Mouse (Mus musculus): ENCODE measurements around the gene Sos2. TPM values are rescaled to one million over a fixed set of nuclear protein-coding genes. Genes with fewer than 3 reads are reported as not detected.

The Sos2 gene
- polyA plus RNA-seq, 1 experiment from 2014 or later: 10.9 TPM

DNA sequence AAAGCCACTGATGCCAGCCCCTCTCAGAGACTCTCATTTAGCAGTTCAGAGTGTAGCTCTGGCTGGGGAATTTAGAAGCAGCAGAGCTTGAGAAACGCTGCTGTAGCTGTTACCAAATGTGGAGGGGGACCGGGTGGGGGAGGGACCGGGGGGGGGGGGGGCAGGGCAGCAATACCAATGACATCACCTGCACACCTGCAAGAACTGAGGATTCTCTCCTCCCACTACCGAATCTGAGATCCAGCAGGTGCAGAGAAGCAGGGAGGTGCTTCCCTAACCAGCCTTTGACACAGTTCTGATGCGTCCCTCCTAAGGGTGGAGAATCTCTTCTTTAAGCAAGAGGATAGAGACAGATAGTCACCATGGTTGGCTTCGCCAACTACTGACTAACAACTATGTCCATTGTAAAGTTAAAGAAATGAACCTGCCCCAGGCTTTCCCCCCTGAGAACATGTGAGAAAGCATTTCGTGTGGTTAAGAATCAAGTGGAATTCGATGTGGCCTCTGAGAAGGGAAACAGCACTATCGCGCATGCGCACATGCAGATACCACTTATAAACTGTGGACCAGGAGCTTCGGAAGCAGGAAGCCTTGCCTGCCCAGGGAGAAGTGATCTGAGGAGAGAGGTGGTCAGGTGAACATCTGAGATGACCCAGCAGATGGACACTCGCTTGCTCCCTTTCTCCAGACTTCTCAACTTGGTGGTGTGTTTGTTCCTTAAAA, 136.0 kb downstream of the Sos2 start:
- H3K9me3 ChIP-seq: no peaks in the 10 kb centered on the region
- no peaks in the 10 kb centered on the region for H3K4me1 ChIP-seq
- H3K4me2 ChIP-seq: no peak overlapping the region
- ATAC-seq (ENCODE audit: insufficient read depth, low FRiP score, low read depth): no peak
- WGBS: 73% methylated on average over 13 of the region's 13 CpGs
- H3K27me3 ChIP-seq (replicated peaks): no peaks in the 10 kb centered on the region
- H3K27ac ChIP-seq: no peak overlapping the region
- no peak overlapping the region for H3K4me3 ChIP-seq (replicated peaks)
- no peaks in the 10 kb centered on the region for H3K36me3 ChIP-seq
- no peak overlapping the region for H3K9ac ChIP-seq

DNA sequence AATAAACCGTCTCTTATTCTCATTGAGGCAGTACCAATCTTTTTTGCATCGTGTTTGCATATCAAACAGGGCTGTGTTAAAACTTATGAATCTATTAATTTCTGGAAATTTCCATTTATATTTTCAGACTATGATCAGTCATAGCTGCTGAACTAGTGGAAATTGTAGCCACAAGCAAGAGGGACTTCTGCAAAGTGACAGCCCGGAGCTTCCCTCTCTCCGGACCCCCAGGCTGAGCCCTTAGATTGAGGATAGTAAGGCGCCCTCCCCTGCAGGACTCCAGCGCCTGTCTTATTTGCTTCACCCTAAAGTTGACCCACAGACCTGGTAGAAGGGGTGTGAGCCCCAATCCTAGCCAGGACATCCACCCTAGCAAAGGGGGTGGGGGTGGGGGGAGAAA, 136.7 kb downstream of the Sos2 start:
- Histone ChIP-seq H3K9ac (no peak overlapping the region), H3K27me3 (replicated peaks) (no peaks in the 10 kb centered on the region), H3K9me3 (no peaks in the 10 kb centered on the region), H3K27ac (no peak overlapping the region), H3K36me3 (no peaks in the 10 kb centered on the region), H3K4me3 (replicated peaks) (no peak overlapping the region), H3K4me2 (no peak overlapping the region), H3K4me1 (no peaks in the 10 kb centered on the region)
- ATAC-seq (ENCODE audit: insufficient read depth, low FRiP score, low read depth): no peak
- 81% methylated on average over 6 of the region's 6 CpGs for WGBS

GRCm38 (mm10) chr12:69544562-69544961, 137.1 kb downstream of the Sos2 start:
- no peaks in the 10 kb centered on the region for H3K36me3 ChIP-seq
- no peak overlapping the region for H3K4me3 ChIP-seq (replicated peaks)
- H3K27ac ChIP-seq: no peak overlapping the region
- H3K9me3 ChIP-seq: no peaks in the 10 kb centered on the region
- 49% methylated on average over 2 of the region's 2 CpGs for WGBS
- H3K4me2 ChIP-seq: no peak overlapping the region
- no peaks in the 10 kb centered on the region for H3K4me1 ChIP-seq
- ATAC-seq (ENCODE audit: insufficient read depth, low FRiP score, low read depth): no peak
- H3K9ac ChIP-seq: no peak overlapping the region
- no peaks in the 10 kb centered on the region for H3K27me3 ChIP-seq (replicated peaks)

DNA sequence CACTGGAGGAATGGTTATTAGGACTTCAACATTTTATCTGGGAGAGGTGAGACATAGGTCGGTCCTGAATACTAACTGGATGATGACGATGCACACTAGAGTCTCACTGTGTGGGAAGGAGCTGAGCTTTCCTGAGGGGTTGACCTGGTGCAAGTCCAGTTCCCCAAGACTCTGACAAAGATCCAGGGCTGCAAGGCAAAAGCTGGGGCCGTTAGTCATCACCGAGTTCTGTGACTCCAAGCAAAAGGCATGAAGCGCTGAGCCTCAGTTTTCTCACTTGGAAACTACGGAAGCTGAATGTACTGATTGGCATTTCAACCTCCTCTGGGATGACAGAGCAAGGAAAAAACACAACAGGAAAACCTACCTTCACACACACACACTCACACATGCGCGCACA, 139.3 kb downstream of the Sos2 start:
- no peaks in the 10 kb centered on the region for H3K36me3 ChIP-seq
- no peak overlapping the region for H3K9ac ChIP-seq
- no peak overlapping the region for H3K4me3 ChIP-seq (replicated peaks)
- ATAC-seq (ENCODE audit: insufficient read depth, low FRiP score, low read depth): no peak
- H3K4me1 ChIP-seq: peaks cover 19% of the 10 kb centered on the region
- WGBS: 91% methylated on average over 8 of the region's 8 CpGs
- H3K27me3 ChIP-seq (replicated peaks): no peaks in the 10 kb centered on the region
- no peaks in the 10 kb centered on the region for H3K9me3 ChIP-seq
- H3K4me2 ChIP-seq: no peak overlapping the region
- no peak overlapping the region for H3K27ac ChIP-seq

DNA sequence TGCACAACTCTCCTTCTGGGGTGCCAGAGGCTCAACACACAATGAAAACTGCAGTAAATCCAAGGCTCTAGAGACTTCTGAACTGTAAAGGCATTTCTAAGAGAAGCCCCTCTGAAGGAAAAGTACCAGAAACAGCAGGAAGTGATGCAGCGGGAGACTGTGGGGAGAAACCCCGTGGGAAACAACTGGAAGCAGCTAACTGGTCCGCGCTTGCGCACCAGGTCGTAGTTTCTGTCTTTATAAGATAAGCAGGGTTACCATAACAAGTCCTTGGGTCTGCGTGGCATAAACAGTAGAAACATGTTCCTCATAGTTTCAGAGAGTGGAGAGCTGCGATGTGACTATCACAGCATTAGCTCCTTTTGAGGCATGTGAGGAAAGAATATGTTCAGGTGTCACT, 140.0 kb downstream of the Sos2 start:
- Histone ChIP-seq H3K27ac (no peak overlapping the region), H3K27me3 (replicated peaks) (no peaks in the 10 kb centered on the region), H3K36me3 (no peaks in the 10 kb centered on the region), H3K4me2 (no peak overlapping the region), H3K4me1 (peaks cover 26% of the 10 kb centered on the region), H3K9ac (no peak overlapping the region), H3K9me3 (no peaks in the 10 kb centered on the region), H3K4me3 (replicated peaks) (no peak overlapping the region)
- ATAC-seq (ENCODE audit: insufficient read depth, low FRiP score, low read depth): no peak
- 62% methylated on average over 8 of the region's 8 CpGs for WGBS

- H3K27ac ChIP-seq: peak overlapping the region; percentile 97
- H3K36me3 ChIP-seq: no peaks in the 10 kb centered on the region
- H3K9me3 ChIP-seq: no peaks in the 10 kb centered on the region
- no peak overlapping the region for H3K9ac ChIP-seq
- H3K27me3 ChIP-seq (replicated peaks): no peaks in the 10 kb centered on the region
- H3K4me1 ChIP-seq: peaks cover 27% of the 10 kb centered on the region
- ATAC-seq (ENCODE audit: insufficient read depth, low FRiP score, low read depth): no peak
- H3K4me2 ChIP-seq: no peak overlapping the region
- 41% methylated on average over 7 of the region's 7 CpGs for WGBS
- no peak overlapping the region for H3K4me3 ChIP-seq (replicated peaks)
Measured at GRCm38 (mm10) chr12:69539353-69539752, 142.3 kb downstream of the Sos2 start.

GRCm38 (mm10) chr12:69538362-69538950, 143.2 kb downstream of the Sos2 start:
- Histone ChIP-seq H3K9me3 (no peaks in the 10 kb centered on the region), H3K9ac (no peak overlapping the region), H3K36me3 (no peaks in the 10 kb centered on the region), H3K4me2 (peak overlapping the region; percentile 58), H3K4me1 (peaks cover 27% of the 10 kb centered on the region), H3K27me3 (replicated peaks) (no peaks in the 10 kb centered on the region), H3K4me3 (replicated peaks) (peak overlapping the region; percentile 25; the same call in 1 of the 2 replicates), H3K27ac (peak overlapping the region; percentile 97)
- ATAC-seq (ENCODE audit: insufficient read depth, low FRiP score, low read depth): peak; percentile 1; the same call in 1 of the 2 replicates
- 43% methylated on average over 4 of the region's 4 CpGs for WGBS

DNA sequence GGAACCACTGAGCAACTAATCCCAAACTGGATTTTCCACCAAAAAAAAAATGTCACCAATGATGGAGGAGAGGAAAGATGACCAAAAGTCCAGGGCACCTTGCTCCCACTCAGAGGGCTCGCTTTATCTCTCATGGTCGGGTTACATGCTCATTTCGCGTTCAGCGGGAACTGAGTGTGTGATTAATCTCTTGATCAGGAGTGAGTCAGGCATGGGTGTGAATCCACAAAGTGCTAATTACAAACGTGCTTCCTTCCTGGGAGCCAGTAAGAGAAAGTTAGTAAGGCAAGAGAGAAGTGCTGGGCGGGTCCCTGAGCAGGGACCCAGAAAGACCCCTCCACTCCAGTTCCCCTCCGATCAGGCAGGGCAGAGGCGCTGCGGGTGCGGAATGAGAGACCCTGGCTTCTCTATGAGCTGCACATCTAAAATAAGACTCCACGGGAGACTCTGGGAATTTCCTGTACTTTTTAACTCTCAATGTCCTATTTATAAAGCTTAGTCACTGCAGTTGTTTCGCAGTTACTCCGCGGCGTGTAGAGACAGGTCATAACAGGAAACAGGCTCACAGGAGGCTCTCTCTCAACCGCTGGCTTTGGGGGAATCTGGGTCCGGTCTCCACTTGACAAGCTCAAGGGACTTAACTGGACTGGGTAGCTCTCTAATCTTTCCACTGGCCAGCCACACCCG, 143.8 kb downstream of the Sos2 start:
- H3K9ac ChIP-seq: peak overlapping the region; percentile 14; the same call in 1 of the 2 replicates
- no peaks in the 10 kb centered on the region for H3K36me3 ChIP-seq
- WGBS: 12% methylated on average over 19 of the region's 19 CpGs
- no peaks in the 10 kb centered on the region for H3K9me3 ChIP-seq
- H3K27me3 ChIP-seq (replicated peaks): no peaks in the 10 kb centered on the region
- H3K4me2 ChIP-seq: peak overlapping the region; percentile 58
- peak overlapping the region; percentile 25 for H3K4me3 ChIP-seq (replicated peaks)
- H3K27ac ChIP-seq: peak overlapping the region; percentile 97
- peak; percentile 61 for ATAC-seq (ENCODE audit: insufficient read depth, low FRiP score, low read depth)
- peaks cover 27% of the 10 kb centered on the region for H3K4me1 ChIP-seq

DNA sequence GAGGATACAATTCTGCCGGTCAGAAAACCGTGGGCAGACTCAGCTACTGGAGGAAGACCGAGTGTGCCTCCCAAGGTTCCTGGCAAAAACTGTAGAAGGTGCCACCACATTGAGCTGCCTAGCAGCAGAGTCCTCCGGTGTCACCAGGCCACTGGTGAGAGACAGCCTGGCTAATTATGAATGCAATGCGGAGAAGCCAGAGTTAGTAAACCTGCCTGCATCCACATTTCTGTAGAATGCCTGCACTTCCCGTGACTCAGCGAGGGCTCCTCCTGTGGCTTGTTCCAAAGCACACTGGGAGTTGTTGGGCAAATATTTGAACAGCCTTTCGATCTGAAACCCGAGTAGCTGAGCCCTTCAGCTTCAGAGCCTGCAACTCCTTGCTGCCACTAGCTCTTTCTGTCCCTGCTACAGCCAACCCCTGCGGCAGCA, 144.4 kb downstream of the Sos2 start:
- H3K9ac ChIP-seq: peak overlapping the region; percentile 14; the same call in 1 of the 2 replicates
- no peaks in the 10 kb centered on the region for H3K36me3 ChIP-seq
- peak overlapping the region; percentile 97 for H3K27ac ChIP-seq
- WGBS: 21% methylated on average over 10 of the region's 10 CpGs
- H3K4me1 ChIP-seq: peaks cover 27% of the 10 kb centered on the region
- ATAC-seq (ENCODE audit: insufficient read depth, low FRiP score, low read depth): peak; percentile 83
- peak overlapping the region; percentile 58 for H3K4me2 ChIP-seq
- H3K9me3 ChIP-seq: no peaks in the 10 kb centered on the region
- peak overlapping the region; percentile 25 for H3K4me3 ChIP-seq (replicated peaks)
- no peaks in the 10 kb centered on the region for H3K27me3 ChIP-seq (replicated peaks)

GRCm38 (mm10) chr12:69536616-69537242, 144.9 kb downstream of the Sos2 start:
- peak overlapping the region; percentile 58; the same call in 1 of the 2 replicates for H3K4me2 ChIP-seq
- peak overlapping the region; percentile 97 for H3K27ac ChIP-seq
- 59% methylated on average over 10 of the region's 10 CpGs for WGBS
- no peak overlapping the region for H3K9ac ChIP-seq
- no peaks in the 10 kb centered on the region for H3K36me3 ChIP-seq
- H3K9me3 ChIP-seq: no peaks in the 10 kb centered on the region
- ATAC-seq (ENCODE audit: insufficient read depth, low FRiP score, low read depth): no peak
- H3K4me3 ChIP-seq (replicated peaks): no peak overlapping the region
- H3K27me3 ChIP-seq (replicated peaks): no peaks in the 10 kb centered on the region
- peaks cover 27% of the 10 kb centered on the region for H3K4me1 ChIP-seq
